Mouse (Mus musculus) splenic B cell, adult 2 months (primary cell): ENCODE results near the gene Avpi1.
"Not testable (repeated sequence)": the region's sequence is repeated elsewhere in the genome, so short reads cannot be mapped to it uniquely, and the experiment has no call there.

Experiments used
- DNase-seq: peaks from one replicate; pipeline ENCODE4 v3.0.0-alpha.2; 2011; ENCODE audit warnings: low read depth, low spot score
- H3K27me3 ChIP-seq: 2 replicates; pipeline ENCODE4 v1.6.1; 2012; ENCODE audit warnings: mild to moderate bottlenecking, low read length, moderate library complexity, mixed read lengths; ENCODE audit not compliant: control insufficient read depth, poor library complexity, insufficient read depth, severe bottlenecking
- H3K36me3 ChIP-seq: 2 replicates; pipeline ENCODE4 v1.6.1; 2012; ENCODE audit warnings: mild to moderate bottlenecking, low read length, moderate library complexity, mixed read lengths; ENCODE audit not compliant: control insufficient read depth, poor library complexity, insufficient read depth, severe bottlenecking

Gene Avpi1

GRCm38 (mm10) chr19:42099406-42099805, 29.5 kb downstream of the Avpi1 start:
- no peak for DNase-seq
- Histone ChIP-seq H3K36me3 (0 out of 2 replicates have a peak, but pooled peaks cover 3% of the 10 kb centered on the region), H3K27me3 (no peaks in the 10 kb centered on the region)

GRCm38 (mm10) chr19:42090637-42091141, 38.2 kb downstream of the Avpi1 start:
- Histone ChIP-seq H3K36me3 (no peaks in the 10 kb centered on the region; the same call in 1 of the 2 replicates), H3K27me3 (no peaks in the 10 kb centered on the region)
- DNase-seq, result peak; percentile 57

GRCm38 (mm10) chr19:42089748-42090595, 38.9 kb downstream of the Avpi1 start, which contains the start of gene Pi4k2a:
Pi4k2a (plus strand) TSS chr19:42090470.
- Histone ChIP-seq H3K36me3 (no peaks in the 10 kb centered on the region; the same call in 1 of the 2 replicates), H3K27me3 (no peaks in the 10 kb centered on the region)
- peak; percentile 100 for DNase-seq

GRCm38 (mm10) chr19:42089103-42089747, 39.6 kb downstream of the Avpi1 start:
- DNase-seq, result peak; percentile 83
- no peaks in the 10 kb centered on the region; the same call in 1 of the 2 replicates for H3K36me3 ChIP-seq
- no peaks in the 10 kb centered on the region for H3K27me3 ChIP-seq

GRCm38 (mm10) chr19:42086166-42086565, 42.7 kb downstream of the Avpi1 start, which contains the start of gene Morn4:
Morn4 (minus strand) TSS chr19:42086357.
- Histone ChIP-seq H3K27me3 (no peaks in the 10 kb centered on the region), H3K36me3 (no peaks in the 10 kb centered on the region)
- DNase-seq, result peak; percentile 61

GRCm38 (mm10) chr19:42085690-42086089, 43.2 kb downstream of the Avpi1 start:
- H3K36me3 ChIP-seq, result no peaks in the 10 kb centered on the region
- no peak for DNase-seq
- no peaks in the 10 kb centered on the region for H3K27me3 ChIP-seq

- not testable (repeated sequence) for DNase-seq, H3K27me3 ChIP-seq, H3K36me3 ChIP-seq
These were observed 47.2 kb downstream of the Avpi1 start for GRCm38 (mm10) chr19:42081613-42082012.

- no peaks in the 10 kb centered on the region for H3K36me3 ChIP-seq
- no peaks in the 10 kb centered on the region for H3K27me3 ChIP-seq
- DNase-seq, result no peak
These were observed 48.4 kb downstream of the Avpi1 start for GRCm38 (mm10) chr19:42080469-42080868.

GRCm38 (mm10) chr19:42079950-42080349, 48.9 kb downstream of the Avpi1 start:
- DNase-seq, result no peak

GRCm38 (mm10) chr19:42079006-42079405, 49.9 kb downstream of the Avpi1 start:
- H3K36me3 ChIP-seq, result no peaks in the 10 kb centered on the region
- no peak for DNase-seq

More at GRCm38 (mm10) chr19:42079950-42080349, 48.9 kb downstream of the Avpi1 start:
- H3K36me3 ChIP-seq, result no peaks in the 10 kb centered on the region
- no peaks in the 10 kb centered on the region for H3K27me3 ChIP-seq

GRCm38 (mm10) chr19:42078566-42078965, 50.3 kb downstream of the Avpi1 start:
- Histone ChIP-seq H3K27me3 (no peaks in the 10 kb centered on the region), H3K36me3 (no peaks in the 10 kb centered on the region)
- no peak for DNase-seq

More at GRCm38 (mm10) chr19:42079006-42079405, 49.9 kb downstream of the Avpi1 start:
- no peaks in the 10 kb centered on the region for H3K27me3 ChIP-seq

- DNase-seq, result no peak
- Histone ChIP-seq H3K36me3 (no peaks in the 10 kb centered on the region), H3K27me3 (no peaks in the 10 kb centered on the region)
These were observed 52.9 kb downstream of the Avpi1 start for GRCm38 (mm10) chr19:42075992-42076391.

- no peaks in the 10 kb centered on the region for H3K36me3 ChIP-seq
- no peak for DNase-seq
- H3K27me3 ChIP-seq, result no peaks in the 10 kb centered on the region
These were observed 53.8 kb downstream of the Avpi1 start for GRCm38 (mm10) chr19:42075051-42075450.
